In genomic region chr4:154910606-154911522, GRCm38 (mm10) we compare ENCODE assay signal across 8 mouse cellular contexts. TPM values are rescaled to one million over a fixed set of nuclear protein-coding genes. Genes with fewer than 3 reads are reported as not detected.
DNase-seq lines count a peak whose midpoint lies in the region; ATAC-seq and TF ChIP-seq lines count a peak whose summit lies in the region.

No protein-coding gene starts in this region.

- no peak for TF ChIP-seq CTCF in spleen, adult 2 months (IDR thresholded peaks at IDR 0.05; ENCODE audit: extremely low read depth, insufficient read depth, insufficient read length, insufficient replicate concordance)
- no peak for TF ChIP-seq CTCF in liver, embryonic 14.5 days (IDR thresholded peaks at IDR 0.05; ENCODE audit: low read depth)

- DNase-seq in heart, adult 11 months: peak; percentile 96
- no peak for DNase-seq in heart, adult 8-10 months (ENCODE audit: low spot score)
- DNase-seq in spleen, adult 2 months (ENCODE audit: low read depth in 1 of 2, low spot score in 2 of 2): no peak
- no peak for DNase-seq in spleen, adult 18-20 months
- DNase-seq in liver, embryonic 14.5 days (ENCODE audit: low read depth in 3 of 3, low spot score in 3 of 3): no peak
- no peak for DNase-seq in frontal cortex, adult 2 months (ENCODE audit: extremely low spot score in 1 of 2, low spot score in 1 of 2)
- no peak for DNase-seq in urinary bladder, postnatal 10 days (ENCODE audit: low spot score)

- peak; percentile 63 for ATAC-seq in liver, embryonic 14.5 days (ENCODE audit: insufficient read depth)
- no peak for ATAC-seq in neural tube, embryonic 15.5 days (ENCODE audit: low FRiP score)

- no peaks in the 10 kb centered on the region for H3K27me3 ChIP-seq in spleen, adult 2 months (ENCODE audit: control insufficient read depth, insufficient read depth, low read length)
- no peaks in the 10 kb centered on the region for H3K27me3 ChIP-seq in liver, embryonic 14.5 days (ENCODE audit: control insufficient read depth, insufficient read depth, low read length)
- no peaks in the 10 kb centered on the region for H3K27me3 ChIP-seq in neural tube, embryonic 15.5 days (replicated peaks)

- H3K9me3 ChIP-seq in liver, embryonic 14.5 days (ENCODE audit: control insufficient read depth, low read length): no peaks in the 10 kb centered on the region
- H3K9me3 ChIP-seq in neural tube, embryonic 15.5 days (replicated peaks): no peaks in the 10 kb centered on the region

- peak overlapping the region; percentile 66 for H3K27ac ChIP-seq in spleen, adult 2 months (ENCODE audit: insufficient read depth, low read length)
- peak overlapping the region; percentile 97 for H3K27ac ChIP-seq in liver, embryonic 14.5 days
- no peak overlapping the region for H3K27ac ChIP-seq in neural tube, embryonic 15.5 days (replicated peaks)

- peak; percentile 25; the same call in 1 of the 2 replicates for TF ChIP-seq EP300 in liver, embryonic 14.5 days (IDR thresholded peaks at IDR 0.05; ENCODE audit: low read depth)

- H3K4me1 ChIP-seq in spleen, adult 2 months (ENCODE audit: control insufficient read depth, insufficient read depth, insufficient read length): peaks cover 2% of the 10 kb centered on the region; the same call in 1 of the 2 replicates
- peaks cover 73 to 78% of the 10 kb centered on the region in 2 experiments for H3K4me1 ChIP-seq in liver, embryonic 14.5 days (replicated peaks; ENCODE audit: control insufficient read depth in 2 of 2, insufficient read depth in 2 of 2, low read length in 1 of 2)
- H3K4me1 ChIP-seq in neural tube, embryonic 15.5 days: peaks cover 12% of the 10 kb centered on the region

- H3K9ac ChIP-seq in liver, embryonic 14.5 days (replicated peaks): peak overlapping the region; percentile 81
- H3K9ac ChIP-seq in neural tube, embryonic 15.5 days (replicated peaks): no peak overlapping the region

- TF ChIP-seq POLR2A in spleen, adult 2 months (IDR thresholded peaks at IDR 0.05; ENCODE audit: low read depth, low read length): no peak

- no peaks in the 10 kb centered on the region; the same call in 1 of the 2 replicates for H3K36me3 ChIP-seq in spleen, adult 2 months (ENCODE audit: control insufficient read depth, insufficient read depth, low read length)
- peaks cover 9% of the 10 kb centered on the region for H3K36me3 ChIP-seq in liver, embryonic 14.5 days (replicated peaks; ENCODE audit: control insufficient read depth, insufficient read depth, low read depth)
- H3K36me3 ChIP-seq in neural tube, embryonic 15.5 days: no peaks in the 10 kb centered on the region

- H3K4me2 ChIP-seq in liver, embryonic 14.5 days (ENCODE audit: low read depth): peak overlapping the region; percentile 81
- no peak overlapping the region for H3K4me2 ChIP-seq in neural tube, embryonic 15.5 days

- WGBS in spleen, adult 2 months: 65% methylated on average over 15 of the region's 15 CpGs
- 27% methylated on average over 15 of the region's 15 CpGs for WGBS in liver, embryonic 14.5 days (ENCODE audit: insufficient replicate concordance)
- WGBS in neural tube, embryonic 15.5 days: 35% methylated on average over 15 of the region's 15 CpGs

- H3K4me3 ChIP-seq in spleen, adult 2 months (ENCODE audit: extremely low read depth, insufficient read depth, insufficient read length): no peak overlapping the region
- peak overlapping the region in 1 of 2 experiments; percentile 39; a peak in 2 of 4 replicates for H3K4me3 ChIP-seq in liver, embryonic 14.5 days (ENCODE audit: insufficient read depth in 1 of 2, low read depth in 2 of 2, low read length in 2 of 2)
- no peak overlapping the region for H3K4me3 ChIP-seq in neural tube, embryonic 15.5 days (replicated peaks)

RNA-seq across cellular contexts. Expression of gene Fam213b, which starts 11.9 kb away (rescaled TPM):
- 100 to 1,000 TPM in 2 of 4 experiments, 10 to 100 TPM in 2; 92.4 to 111 (median 101) TPM for total RNA-seq in heart, adult 8-10 months (2022)
- polyA plus RNA-seq in spleen, adult 2 months (2012; rRNA removed): 22.2 and 33.6 TPM in 2 replicates
- 4.0 and 5.8 TPM in 2 replicates for polyA plus RNA-seq in liver, embryonic 14.5 days (2012; rRNA removed)
- 9.3 and 9.8 TPM in 2 replicates for polyA plus RNA-seq in liver, embryonic 14.5 days (2014; fragmentation: Nextera tagmentation; extraction: Ambion mirVana)
- polyA plus RNA-seq in neural tube, embryonic 15.5 days (2015; fragmentation: Nextera tagmentation; extraction: Ambion mirVana): 68.2 and 79.2 TPM in 2 replicates
- 121 and 126 TPM in 2 replicates for polyA plus RNA-seq in frontal cortex, adult 2 months (2012; rRNA removed)

RNA-seq across cellular contexts. Expression of gene Tnfrsf14, which starts 17.5 kb away (rescaled TPM):
- total RNA-seq in heart, adult 8-10 months (2022): 1 to 10 TPM; 4.0 to 9.1 (median 4.5) TPM
- 210 and 232 TPM in 2 replicates for polyA plus RNA-seq in spleen, adult 2 months (2012; rRNA removed)
- polyA plus RNA-seq in liver, embryonic 14.5 days (2012; rRNA removed): 122 and 308 TPM in 2 replicates
- polyA plus RNA-seq in liver, embryonic 14.5 days (2014; fragmentation: Nextera tagmentation; extraction: Ambion mirVana): 37.0 and 38.7 TPM in 2 replicates
- polyA plus RNA-seq in neural tube, embryonic 15.5 days (2015; fragmentation: Nextera tagmentation; extraction: Ambion mirVana): 0.37 and 1.4 TPM in 2 replicates
- polyA plus RNA-seq in frontal cortex, adult 2 months (2012; rRNA removed): 1.7 and 1.9 TPM in 2 replicates

RNA-seq across cellular contexts. Expression of gene Mmel1, which starts 41.5 kb away (rescaled TPM):
- under 1 TPM in 2 of 4 experiments, not detected in 2; 0.16 to 0.20 TPM for total RNA-seq in heart, adult 8-10 months (2022)
- 0.22 TPM in 2 replicates for polyA plus RNA-seq in spleen, adult 2 months (2012; rRNA removed)
- 2.1 and 2.4 TPM in 2 replicates for polyA plus RNA-seq in liver, embryonic 14.5 days (2012; rRNA removed)
- 2.7 and 2.9 TPM in 2 replicates for polyA plus RNA-seq in liver, embryonic 14.5 days (2014; fragmentation: Nextera tagmentation; extraction: Ambion mirVana)
- 0.75 and 0.84 TPM in 2 replicates for polyA plus RNA-seq in neural tube, embryonic 15.5 days (2015; fragmentation: Nextera tagmentation; extraction: Ambion mirVana)
- 0.38 and 0.52 TPM in 2 replicates for polyA plus RNA-seq in frontal cortex, adult 2 months (2012; rRNA removed)

RNA-seq across cellular contexts. Expression of gene Hes5, which starts 49.9 kb away (rescaled TPM):
- not detected for total RNA-seq in heart, adult 8-10 months (2022)
- polyA plus RNA-seq in spleen, adult 2 months (2012; rRNA removed): 5.4 and 10.5 TPM in 2 replicates
- 0.04 and 0.16 TPM in 2 replicates for polyA plus RNA-seq in liver, embryonic 14.5 days (2012; rRNA removed)
- polyA plus RNA-seq in liver, embryonic 14.5 days (2014; fragmentation: Nextera tagmentation; extraction: Ambion mirVana): not detected in 2 replicates
- 80.3 and 113 TPM in 2 replicates for polyA plus RNA-seq in neural tube, embryonic 15.5 days (2015; fragmentation: Nextera tagmentation; extraction: Ambion mirVana)
- 45.3 and 68.8 TPM in 2 replicates for polyA plus RNA-seq in frontal cortex, adult 2 months (2012; rRNA removed)

RNA-seq across cellular contexts. Expression of gene Pank4, which starts 53.1 kb away (rescaled TPM):
- total RNA-seq in heart, adult 8-10 months (2022): 10 to 100 TPM; 38.6 to 44.1 (median 41.2) TPM
- polyA plus RNA-seq in spleen, adult 2 months (2012; rRNA removed): 58.0 and 69.5 TPM in 2 replicates
- 27.9 and 32.5 TPM in 2 replicates for polyA plus RNA-seq in liver, embryonic 14.5 days (2012; rRNA removed)
- 19.5 and 21.6 TPM in 2 replicates for polyA plus RNA-seq in liver, embryonic 14.5 days (2014; fragmentation: Nextera tagmentation; extraction: Ambion mirVana)
- polyA plus RNA-seq in neural tube, embryonic 15.5 days (2015; fragmentation: Nextera tagmentation; extraction: Ambion mirVana): 37.4 and 40.6 TPM in 2 replicates
- polyA plus RNA-seq in frontal cortex, adult 2 months (2012; rRNA removed): 73.0 and 76.7 TPM in 2 replicates

Comparison
In these comparisons a context has a peak if more than half of its experiments do, and no peak if none do; other contexts are left out.
1. RNA of gene Tnfrsf14, which starts 17.5 kb away (polyA plus RNA-seq): 210 to 232 TPM in spleen, adult 2 months and 37.0 to 308 TPM in liver, embryonic 14.5 days; 1.7 to 1.9 TPM in frontal cortex, adult 2 months and 0.37 to 1.4 TPM in neural tube, embryonic 15.5 days; every median in the first group is over 10 times any median in the second.